Mouse (Mus musculus) right cerebral cortex, postnatal 36 days (tissue): Measurements from ENCODE around the gene Tubd1.
"Not testable (repeated sequence)": the region's sequence is repeated elsewhere in the genome, so short reads cannot be mapped to it uniquely, and the experiment has no call there.

Source experiments
- DNase-seq, 2 experiments: peaks; one replicate each; pipeline ENCODE4 v3.0.0; 2022; ENCODE audit warnings: low spot score in 2 of 2, mixed read lengths in 1 of 2

The Tubd1 gene

DNA sequence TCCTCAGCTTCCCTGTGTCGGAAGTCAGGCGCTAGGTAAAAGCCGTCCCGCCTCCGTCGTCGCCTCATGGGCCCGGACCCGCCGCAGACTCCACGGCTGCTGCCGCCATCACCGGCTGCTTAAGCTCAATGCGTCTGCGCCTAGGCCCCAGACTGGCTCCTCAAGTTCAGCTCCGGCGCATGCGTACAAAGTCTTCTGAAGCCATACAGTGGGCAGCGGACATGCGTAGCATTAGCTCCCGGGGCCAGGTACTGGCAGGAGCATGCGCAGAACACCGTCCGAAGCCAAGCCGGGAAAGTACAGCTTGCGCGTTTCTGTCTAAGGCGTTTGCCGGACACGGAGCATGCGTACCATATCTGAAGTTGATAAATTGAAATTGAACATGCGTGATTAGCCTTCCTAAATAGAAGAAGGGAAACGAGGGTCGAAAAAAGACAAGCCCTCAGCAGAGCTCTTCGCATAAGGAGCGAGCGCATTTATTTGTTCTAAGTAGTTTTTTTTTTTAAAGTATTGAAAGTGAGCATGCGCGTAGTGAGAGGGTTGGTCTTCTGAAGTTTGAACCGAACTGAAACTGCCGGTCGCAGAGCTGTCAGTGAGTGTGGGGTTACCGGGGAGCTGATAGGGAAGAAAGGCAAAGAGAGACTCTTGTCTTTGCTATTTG is at the start of gene Tubd1, which contains the start of gene Rps6kb1:
Gene Tubd1 (plus strand): TSS at position 353 of the 661 bp plus-strand sequence.
Gene Rps6kb1 (minus strand): TSS at position 167 of the 661 bp plus-strand sequence.
- peak; percentile 99 for DNase-seq

DNA sequence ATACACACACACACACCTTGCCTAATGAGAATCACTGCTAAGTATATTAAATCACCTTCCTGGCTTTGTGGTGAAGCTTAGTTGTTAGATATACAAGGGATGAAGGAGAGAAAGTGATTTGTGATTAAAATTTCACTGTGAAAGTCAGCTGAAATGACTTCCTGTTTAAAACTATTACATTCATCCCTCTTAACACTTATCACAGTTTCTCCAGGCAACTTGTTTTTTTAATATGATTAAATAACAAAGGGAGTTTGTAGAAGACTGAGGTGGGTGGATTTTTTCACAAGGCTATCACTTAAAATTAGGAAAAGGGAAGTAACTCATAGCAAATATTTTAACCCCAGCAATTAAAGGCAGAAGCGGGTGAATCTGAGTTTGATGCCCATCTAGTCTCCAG is 47.4 kb upstream of the Tubd1 start:
- no peak for DNase-seq

DNA sequence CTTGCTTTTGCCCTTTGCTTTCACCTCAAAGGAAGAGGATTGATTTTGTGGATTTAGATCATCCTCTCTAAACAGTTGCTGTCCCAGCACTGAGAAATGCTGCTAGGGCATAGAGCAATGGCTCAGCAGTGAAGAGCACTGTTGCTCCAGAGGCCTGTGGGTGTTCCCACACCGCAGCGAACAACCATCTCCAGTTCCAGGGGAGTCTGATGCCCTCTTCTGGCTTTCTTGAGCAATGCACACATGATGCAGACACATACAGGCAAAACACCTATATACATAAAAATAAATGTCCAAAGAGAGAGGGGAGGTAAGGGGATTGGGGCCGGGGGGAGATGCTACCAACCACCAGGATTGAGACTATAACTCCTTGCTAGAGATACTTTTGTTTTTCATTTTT is 46.9 kb upstream of the Tubd1 start:
- no peak for DNase-seq

DNA sequence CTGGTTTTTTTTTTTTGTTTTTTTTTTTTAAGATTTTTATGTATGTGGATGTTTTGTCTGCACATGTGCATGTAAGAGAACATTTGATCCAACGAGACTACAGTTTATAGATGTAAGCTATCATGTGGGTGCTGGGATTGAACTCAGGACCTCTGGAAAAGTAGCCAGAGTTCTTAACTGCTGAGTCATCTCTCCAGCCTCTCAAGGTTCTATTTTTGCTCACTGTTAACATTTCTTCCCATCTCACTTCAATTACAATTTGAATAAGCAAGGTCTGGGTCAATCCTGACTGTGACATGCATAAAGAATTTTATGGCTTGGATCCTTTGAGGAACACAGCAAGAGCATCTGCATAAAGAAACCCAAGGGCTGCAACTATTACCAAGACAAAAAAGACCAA is 44.0 kb upstream of the Tubd1 start:
- no peak for DNase-seq

DNA sequence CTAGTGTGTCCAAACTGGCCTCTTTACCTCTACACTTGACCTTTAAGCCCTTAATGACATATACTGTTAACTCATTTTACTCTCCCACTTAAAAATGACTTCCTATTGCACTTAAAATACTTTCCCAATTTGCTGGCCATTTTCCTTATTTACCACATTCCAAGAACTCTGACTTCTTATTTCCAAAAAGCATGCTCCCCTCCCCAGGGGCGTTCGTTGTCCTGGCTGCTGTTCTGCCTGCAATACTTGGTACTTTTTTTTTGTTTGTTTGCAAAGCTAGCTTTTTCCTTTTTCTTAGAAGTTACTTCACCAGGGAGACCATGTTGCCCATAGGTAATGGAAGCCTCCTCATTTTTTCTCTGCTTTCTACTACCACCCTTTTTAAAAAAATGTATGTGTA is 41.7 kb upstream of the Tubd1 start:
- DNase-seq, result no peak

DNA sequence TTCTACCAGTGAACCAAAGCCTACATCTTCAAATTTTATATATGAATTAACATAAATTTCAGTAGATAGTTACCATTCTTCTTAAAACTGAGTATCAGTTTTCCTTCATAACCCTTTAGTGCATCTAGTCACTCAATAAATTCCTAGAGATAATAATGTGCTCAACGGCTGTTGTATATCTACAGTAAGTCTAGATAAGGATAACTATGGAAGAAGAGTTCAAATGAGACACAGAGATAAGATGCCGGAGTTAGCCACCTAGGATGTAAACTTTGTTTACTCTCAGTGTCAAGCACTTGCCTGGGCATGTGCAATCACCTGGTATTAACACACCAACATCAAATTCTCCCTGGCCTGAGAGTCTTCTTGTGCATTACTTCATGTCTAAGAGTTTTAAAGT is 37.5 kb upstream of the Tubd1 start:
- DNase-seq, result no peak

DNA sequence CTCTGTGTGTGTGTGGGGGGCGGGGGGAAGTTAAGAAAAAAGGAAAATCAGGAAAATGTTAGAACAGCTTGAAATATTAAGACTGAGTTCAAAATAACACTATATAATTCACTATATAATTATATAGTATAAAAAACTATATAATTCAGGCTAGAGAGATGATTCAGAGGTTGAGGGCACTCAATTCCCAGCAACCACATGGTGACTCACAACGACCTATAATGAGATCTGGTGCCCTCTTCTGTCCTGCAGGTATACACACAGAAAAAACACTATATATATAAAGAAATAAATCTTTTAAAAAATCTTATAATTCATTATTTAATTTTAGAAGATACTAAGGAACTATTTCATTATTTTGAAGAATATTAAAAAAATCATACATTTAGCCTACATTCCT is 36.8 kb upstream of the Tubd1 start:
- DNase-seq, result no peak

DNA sequence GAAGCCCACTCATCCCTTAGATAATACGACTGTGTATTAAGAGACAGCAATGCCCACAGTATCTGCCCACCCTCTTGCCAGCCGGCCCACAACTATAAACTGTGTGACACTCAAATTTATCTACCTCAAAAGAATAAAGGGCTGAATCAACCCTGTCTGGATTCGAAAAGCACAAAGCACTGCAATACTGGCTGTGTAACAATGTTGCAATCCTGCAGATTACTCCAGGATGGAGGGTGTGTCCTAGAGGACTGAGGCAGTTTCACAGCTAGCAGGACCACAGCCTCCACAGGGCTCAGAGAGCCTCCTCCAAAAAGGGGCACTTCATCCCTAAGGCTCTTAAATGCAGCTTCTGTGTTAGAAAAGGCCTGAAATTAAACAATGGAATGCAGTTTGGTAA is 28.2 kb upstream of the Tubd1 start:
- DNase-seq, result no peak

DNA sequence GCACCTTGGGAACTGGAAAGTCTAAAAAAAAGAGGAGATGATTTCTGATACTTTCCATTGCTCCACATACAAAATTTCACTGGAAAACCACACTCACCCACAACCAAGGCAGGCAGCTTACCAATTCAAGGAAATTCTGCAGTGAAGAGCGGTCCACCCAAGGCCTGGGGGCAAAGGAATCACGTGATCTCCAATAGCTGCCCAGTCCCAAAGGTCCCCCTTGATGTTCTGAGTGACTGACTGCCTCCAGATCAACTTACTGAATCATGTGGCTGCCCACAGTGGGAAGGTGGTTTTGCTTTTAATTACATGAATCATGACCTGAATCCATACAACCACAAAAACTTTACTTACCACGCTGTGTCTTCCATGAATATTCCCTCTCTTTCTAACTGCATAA is 27.6 kb upstream of the Tubd1 start:
- DNase-seq, result no peak

DNA sequence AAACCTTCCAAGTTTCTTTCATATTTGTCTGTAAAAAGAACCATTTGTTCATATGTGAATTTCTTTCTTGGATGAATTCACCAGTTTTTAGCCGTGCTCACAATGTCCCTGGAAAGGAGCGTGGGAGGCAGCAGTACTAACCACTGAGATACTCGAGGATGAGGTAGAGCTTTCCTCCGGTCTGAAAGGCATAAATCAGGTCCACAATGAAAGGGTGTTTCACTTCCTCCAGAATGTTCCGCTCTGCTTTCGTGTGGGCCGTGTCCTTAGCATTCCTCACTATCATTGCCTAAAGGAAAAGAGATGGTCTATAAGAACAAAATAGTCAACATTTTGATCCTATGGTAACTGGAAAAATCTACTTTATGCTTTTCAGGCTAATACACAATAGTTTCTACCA is 25.0 kb upstream of the Tubd1 start:
- DNase-seq, result no peak

DNA sequence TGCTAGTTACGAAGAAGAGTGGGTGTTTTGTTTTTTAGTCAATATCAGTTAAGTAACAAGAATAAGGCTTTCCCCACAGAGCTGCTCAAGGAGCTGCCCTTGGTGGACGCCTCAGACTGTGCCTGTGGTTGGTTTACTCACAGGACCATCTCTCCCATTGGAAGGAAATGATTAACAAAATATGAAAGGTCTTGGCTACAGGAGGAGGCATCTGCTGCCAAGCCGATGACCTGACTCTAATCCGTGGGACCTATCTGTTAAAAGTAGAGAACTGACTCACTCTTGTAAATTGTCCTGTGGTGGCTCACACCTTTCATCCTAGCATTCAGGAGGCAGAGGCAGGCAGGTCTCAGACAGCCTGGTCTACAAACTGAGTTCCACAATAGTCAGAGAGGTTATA is 17.3 kb upstream of the Tubd1 start:
- no peak for DNase-seq

DNA sequence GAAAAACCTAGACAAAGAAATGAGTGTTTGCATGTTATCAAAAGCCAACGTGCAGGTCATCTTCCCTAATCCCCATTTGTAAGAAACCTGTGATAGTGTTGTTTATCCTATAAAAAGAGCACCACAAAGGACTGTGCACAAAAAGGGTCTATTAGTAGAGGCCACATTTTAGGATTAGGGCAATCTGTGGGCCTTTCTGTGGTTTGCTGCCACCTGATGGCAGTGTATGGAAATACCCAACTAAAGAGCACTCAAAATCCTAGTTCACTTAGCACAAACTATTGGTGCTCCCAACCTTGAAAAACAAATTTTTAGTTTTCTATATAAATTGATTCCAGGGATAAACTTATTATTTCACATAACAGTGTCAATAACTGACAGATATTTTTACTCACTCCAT is 12.0 kb upstream of the Tubd1 start:
- no peak for DNase-seq

DNA sequence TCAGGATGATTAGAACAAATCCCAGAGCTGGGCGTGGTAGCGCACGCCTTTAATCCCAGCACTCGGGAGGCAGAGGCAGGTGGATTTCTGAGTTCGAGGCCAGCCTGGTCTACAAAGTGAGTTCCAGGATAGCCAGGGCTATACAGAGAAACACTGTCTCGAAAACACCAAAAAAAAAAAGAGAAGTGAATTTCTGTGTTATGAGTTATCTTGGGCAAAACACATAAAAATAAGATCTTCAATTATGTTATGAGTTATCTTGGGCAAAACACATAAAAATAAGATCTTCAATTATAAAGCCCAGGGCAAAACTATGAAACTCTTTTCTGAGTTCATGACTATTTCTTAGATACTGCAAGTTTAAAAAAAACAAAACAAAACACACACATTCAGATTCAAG is 11.5 kb upstream of the Tubd1 start:
- DNase-seq, result not testable (repeated sequence)

DNA sequence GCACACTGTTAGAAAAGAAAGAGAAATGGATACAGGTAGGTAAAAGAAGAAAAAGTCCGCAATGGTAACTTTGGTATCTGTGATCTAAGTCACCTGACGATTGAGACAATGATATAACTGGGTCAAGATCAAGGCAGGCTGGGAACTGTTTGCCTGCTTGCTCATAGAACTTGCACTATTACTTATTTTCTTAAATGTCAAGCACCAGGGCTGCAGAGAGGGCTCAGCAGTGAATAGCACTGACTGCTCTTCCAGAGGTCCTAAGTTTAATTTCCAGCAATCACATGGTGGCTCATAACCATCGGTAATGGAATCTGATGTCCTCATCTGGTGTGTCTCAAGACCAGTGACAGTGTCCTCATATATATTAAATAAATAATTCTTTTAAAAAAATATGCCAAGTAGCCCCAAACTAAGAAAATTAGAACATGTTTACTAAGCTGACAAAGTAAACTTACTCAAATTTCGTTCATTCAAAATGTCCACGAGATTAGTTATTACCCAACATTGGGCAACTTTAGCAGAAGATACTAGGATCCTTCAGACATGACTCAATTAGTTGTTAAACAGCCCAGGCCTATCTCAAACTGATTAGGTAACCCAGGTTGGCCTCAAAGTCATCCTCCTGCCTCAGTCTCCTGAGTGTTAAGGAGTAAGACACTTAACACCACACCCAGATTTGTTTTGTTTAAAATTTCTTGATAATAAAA is 10.4 kb upstream of the Tubd1 start:
- DNase-seq, result no peak

DNA sequence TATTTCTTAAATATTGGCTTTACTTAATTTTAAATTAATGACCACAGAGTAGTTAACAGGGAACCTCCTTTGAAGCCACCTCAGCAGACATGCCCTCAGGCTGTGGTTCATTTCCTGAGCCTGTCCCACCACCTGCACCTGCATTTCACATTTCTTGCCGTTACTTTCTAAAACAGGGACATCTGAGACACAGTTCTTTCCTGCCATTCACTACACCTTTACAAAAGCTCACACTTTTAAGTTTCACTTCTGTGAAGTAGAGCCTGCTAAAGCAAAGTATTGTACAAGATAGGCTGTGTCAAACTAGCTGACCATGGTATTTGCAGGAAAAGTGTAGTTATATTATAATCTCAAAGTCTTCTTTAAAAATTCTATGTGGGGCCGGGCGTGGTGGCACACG is 6.0 kb upstream of the Tubd1 start:
- no peak for DNase-seq

DNA sequence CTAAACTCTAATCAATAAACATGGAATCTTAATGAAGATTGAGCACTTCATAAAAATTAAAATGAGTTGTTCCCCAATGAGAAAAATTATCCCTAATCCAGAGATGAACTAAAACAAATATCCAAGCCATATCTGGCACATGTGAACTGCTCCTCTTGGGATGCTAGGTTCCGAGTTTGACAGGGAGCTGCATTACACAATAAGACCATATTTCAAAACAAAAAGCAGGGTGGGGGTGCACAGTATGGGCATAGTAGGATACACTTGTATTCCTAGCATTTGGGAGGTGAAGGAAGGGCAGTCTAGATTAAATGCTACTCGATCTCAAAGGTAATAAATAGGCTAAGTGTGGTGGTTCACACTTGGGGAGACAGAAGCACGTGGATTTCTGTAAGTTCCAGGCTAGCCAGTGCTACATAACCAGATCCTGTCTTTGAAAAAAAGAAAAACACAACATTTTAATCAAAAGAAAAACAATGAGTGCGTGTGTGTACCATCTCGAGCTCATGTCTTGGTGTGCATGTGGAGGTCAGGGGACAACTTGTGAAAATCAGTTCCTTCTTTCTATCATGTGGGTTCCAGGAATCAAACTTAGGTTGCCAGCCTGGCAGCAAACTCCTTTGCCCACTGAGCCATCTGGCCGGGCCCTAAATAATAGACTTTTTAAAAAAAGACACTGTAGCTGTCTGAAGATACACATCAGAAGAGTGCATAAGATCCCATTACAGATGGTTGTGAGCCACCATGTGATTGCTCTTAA is 4.9 kb upstream of the Tubd1 start:
- DNase-seq, result no peak

DNA sequence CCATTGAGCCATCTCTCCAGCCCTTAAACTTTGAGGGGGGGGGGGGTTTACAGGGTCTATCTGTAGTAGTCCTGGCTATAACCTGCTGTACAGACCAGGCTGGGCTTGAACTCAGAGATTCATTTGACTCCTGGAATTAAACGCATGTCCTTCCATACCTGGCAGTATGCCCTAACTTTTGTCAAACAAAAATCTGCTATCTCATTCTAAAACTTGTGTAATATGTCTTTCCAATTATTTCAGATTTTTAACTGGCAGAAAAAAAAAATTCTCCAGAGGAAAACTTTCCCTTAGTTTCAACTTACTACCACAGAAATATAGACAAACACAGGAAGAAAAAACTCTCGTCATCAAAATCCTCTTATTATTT is 4.3 kb upstream of the Tubd1 start:
- DNase-seq, result no peak

DNA sequence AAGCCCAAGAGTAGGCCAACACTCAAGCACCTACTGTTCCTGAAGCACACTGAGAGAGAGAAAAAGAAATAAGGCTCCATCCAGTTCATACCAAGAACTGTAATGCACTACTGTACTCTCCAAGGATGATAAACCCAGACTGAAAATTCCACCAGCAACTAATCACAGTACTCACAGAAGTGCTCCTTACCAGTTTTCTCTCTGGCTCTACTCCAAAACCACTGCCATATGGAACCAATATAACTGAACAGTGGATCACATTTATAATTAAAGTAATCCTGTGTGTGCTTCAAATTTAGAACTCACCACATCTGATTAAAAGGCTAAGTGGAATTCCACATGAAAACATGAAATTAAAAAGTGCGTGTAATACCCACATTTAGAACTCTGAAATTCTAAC is 1.9 kb upstream of the Tubd1 start:
- DNase-seq, result no peak

DNA sequence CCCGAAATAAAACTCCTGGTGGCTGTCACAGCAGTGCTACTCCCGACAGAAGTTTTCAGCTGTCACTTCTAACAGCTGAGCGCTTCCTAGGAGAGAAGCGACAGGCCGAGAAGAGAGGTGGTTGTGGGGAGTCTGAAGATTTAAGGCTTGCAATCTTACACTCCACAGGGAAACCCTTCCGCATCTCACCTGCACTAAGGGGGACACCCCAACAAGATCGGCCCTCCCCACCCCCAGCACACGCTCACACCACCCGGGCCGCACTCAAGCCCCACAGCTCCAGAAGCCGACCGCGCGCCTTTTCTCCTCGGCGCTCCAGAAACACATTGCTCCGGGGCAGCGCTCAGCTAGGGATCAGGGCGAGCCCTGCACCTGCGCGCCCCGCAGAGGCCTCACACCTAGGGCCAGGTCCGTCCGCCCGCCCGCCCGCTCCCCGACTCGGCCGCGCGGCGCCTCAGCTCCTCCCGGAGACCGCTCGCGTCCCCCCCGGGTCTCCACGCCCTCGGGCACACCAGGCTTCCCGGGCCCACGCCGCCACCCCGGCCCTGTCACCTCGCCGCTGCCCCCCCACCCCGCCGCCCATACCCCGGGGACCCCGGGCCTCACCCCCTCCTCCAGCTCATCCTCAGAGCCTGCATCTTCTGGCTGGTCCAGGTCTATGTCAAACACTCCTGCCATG is 692 bp upstream of the Tubd1 start:
- DNase-seq, result peak in 1 of 2 experiments; percentile 4

DNA sequence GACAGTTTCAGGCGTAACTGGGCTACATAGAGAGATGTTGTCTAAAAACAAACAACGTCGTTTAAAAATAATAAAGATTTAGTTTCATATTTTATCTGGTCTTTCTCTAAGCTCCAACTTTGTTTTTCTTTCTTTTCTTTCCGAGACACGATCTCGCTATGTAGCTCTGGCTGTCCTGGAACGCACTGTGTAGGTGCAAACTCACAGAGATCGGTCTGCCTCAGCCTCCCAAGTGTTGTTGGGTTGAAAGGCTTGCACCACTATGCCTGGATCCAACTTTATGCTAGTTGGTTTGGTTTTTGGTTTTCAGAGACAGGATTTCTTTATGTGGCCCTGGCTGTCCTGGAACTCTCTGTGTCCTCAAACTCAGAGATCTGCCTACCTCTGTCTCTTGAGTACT is 765 bp downstream of the Tubd1 start:
- no peak for DNase-seq

DNA sequence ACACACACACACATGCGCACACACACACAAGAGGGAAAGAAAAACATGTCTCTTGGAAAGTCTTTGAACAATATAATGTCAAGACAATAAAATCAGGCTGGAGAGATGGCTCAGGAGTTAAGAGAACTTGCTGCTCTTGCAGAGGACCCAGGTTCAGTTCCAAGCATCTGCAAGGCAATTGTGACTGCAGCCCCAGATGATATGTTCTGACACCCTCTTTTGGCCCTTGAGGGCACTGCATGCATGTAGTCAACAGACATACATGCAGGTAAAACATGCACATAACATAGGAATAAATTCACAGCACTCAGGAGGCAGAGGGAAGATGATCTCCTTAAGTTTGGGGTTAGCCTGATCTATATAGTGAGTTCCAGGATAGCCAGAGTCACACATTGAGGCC is 2.6 kb downstream of the Tubd1 start:
- no peak for DNase-seq

DNA sequence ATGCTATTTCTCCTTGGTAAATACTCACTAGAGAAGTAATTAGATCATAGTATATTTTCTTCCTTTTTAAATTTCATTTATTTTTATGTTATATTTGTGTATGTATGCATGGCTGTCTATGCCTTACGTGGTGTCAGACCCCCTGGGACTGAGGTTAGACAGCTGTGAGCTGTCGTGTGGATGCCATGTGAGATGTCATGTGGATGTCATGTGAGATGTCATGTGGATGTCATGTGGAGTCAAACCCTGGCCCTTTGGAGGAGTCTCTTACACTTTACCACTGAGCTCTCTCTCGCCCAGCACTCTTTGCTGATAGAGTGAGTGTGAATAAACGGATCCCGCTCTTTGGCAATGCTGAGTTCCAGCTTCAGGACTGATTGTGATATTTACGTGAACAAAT is 8.7 kb downstream of the Tubd1 start:
- no peak for DNase-seq
